Mouse (Mus musculus) cerebral cortex, adult 2 months (tissue): ENCODE data around the gene Tufm.

ENCODE experiments used
- WGBS: fragments of 180-500 bp; shearing (Covaris S2); methylation state at CpG from one replicate; pipeline ENCODE4 v1.1.7; 2018; 5-methylcytosine and 5-hydroxymethylcytosine counted together

The Tufm gene

DNA sequence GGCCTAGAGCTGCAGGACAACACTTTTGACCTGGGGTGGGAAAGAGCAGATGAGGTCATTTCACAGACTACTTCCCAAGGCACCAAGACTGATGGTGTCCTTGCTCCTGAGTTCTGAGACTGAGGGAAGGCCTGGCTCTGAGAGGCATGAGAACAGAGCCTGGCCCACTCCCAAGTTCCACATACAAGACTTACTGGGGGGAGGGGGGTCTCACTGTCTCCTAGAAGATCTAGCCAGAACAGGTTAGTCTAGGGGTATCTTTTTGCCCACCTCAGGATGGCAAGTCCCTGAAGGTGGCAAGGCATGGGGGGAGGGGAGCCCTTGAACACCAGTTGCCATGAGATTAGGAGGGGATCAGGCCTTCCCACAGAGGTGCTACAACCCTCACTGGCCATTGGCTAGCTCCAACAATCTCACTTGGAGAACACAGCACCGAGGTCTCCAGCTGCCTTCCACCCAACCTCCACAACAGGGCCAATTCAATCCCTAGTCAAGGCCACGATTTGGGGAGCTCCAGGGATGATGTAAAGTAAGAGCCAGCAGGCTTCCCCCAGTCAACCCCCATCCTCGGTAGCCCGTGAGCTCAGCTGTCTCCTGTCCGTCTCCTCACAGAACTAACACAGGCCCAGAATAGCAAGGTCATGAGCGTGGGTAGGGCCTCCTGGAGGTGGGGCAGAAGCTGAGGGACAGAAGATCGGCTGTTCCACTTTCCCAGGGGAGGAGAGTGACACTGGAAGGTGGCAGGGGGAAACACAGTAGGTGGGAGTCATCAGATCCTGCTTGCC, 21.7 kb upstream of the Tufm start:
- 47% methylated on average over 7 of the region's 7 CpGs for WGBS

GRCm38 (mm10) chr7:126466116-126466515, 21.0 kb upstream of the Tufm start:
- WGBS: 70% methylated on average over 9 of the region's 9 CpGs

DNA sequence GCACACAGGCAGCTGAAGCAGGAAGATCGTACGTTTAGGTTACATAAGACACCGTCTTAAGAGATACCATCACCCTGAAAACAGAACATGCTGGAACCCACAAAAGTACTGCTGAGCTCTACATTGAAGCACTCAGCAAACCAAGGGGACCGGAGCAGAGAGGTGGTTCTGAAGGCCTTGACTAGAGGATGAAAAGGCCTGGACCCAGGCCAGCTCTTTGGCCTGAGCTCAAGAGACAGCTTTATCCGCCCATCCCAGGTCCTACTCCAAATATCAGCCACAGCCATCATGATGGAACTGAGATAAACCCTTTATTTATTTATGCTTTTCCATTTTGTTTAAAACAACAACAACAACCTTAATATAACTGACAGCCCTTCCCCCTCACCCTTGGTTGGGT, 20.5 kb upstream of the Tufm start:
- 74% methylated on average over 5 of the region's 5 CpGs for WGBS

- 63% methylated on average over 5 of the region's 5 CpGs for WGBS
Observed at GRCm38 (mm10) chr7:126467271-126467670, 19.9 kb upstream of the Tufm start.

DNA sequence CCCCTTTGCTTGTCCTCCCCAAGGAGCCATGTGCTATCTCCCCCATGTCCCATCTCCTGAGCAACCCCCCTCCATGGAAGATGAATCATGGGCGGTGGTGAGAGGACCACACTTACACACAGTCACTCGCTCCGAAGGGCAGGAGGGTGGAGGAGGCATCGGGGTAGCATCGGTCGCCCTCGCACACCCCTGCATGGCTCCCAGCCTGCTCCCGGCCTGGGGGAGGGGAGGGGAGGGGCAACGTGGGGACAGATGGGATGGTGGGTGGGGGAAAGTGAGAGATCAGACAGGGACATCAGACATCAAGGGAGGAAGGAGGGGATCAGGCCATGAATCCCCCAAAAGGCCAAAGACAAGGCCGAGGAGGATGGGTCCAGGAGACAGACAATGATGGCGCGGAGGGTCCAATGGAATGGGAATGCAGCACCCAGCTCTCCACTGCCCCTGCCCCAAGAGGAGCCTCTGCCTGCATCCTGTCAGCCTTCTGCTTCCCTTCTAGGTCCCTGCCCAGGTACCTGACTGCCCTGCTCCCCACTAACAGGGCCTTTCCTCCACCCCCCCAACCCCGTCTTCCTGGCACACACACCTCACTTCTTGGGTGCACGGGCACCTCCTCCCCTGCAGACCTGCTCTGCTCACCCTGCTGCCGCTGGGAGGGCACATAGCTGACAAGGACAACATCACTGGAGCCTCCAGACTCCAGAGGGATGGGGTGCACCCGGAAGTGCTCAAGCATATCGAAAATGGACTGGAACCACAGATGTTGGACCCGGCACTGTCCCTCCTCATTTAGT, 19.1 kb upstream of the Tufm start:
- 86% methylated on average over 18 of the region's 18 CpGs for WGBS

GRCm38 (mm10) chr7:126470077-126470476, 17.1 kb upstream of the Tufm start:
- 84% methylated on average over 6 of the region's 6 CpGs for WGBS

DNA sequence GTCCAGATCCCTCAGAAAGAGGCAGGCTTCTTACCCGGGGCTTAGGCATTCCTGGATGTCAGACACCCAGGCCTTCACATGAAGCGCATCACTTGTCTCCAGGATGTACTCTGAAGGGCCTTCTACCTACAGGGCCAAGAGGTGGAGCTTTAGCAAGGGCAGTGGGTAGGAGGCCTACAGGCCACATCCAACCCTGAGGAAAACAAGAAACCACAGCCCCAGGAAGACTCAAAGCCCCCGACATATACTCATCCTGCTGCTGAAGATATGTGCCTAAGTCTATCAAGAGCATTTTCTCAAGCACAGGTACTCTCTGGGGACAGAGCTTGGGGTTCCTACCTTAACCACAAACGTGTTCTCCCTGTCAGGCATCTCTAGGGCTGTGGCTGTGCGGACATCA, 15.8 kb upstream of the Tufm start:
- 92% methylated on average over 5 of the region's 5 CpGs for WGBS

- WGBS: 81% methylated on average over 4 of the region's 4 CpGs
Observed at GRCm38 (mm10) chr7:126471853-126472252, 15.3 kb upstream of the Tufm start.

GRCm38 (mm10) chr7:126472306-126472705, 14.9 kb upstream of the Tufm start:
- WGBS: 77% methylated on average over 13 of the region's 13 CpGs

- 85% methylated on average over 16 of the region's 16 CpGs for WGBS
Observed at GRCm38 (mm10) chr7:126472713-126473112, 14.4 kb upstream of the Tufm start.

GRCm38 (mm10) chr7:126473470-126474086, 13.6 kb upstream of the Tufm start:
- WGBS: 73% methylated on average over 9 of the region's 9 CpGs

- under 1% methylated on average over 27 of the region's 27 CpGs for WGBS
Observed at GRCm38 (mm10) chr7:126474486-126474955, 12.6 kb upstream of the Tufm start.

- whole genome bisulfite sequencing: under 1% methylated on average over 53 of the region's 53 CpGs
Observed at GRCm38 (mm10) chr7:126474993-126475581, 12.1 kb upstream of the Tufm start, which contains the start of gene Sh2b1. Gene Sh2b1, minus strand, starts transcription at chr7:126475424.

DNA sequence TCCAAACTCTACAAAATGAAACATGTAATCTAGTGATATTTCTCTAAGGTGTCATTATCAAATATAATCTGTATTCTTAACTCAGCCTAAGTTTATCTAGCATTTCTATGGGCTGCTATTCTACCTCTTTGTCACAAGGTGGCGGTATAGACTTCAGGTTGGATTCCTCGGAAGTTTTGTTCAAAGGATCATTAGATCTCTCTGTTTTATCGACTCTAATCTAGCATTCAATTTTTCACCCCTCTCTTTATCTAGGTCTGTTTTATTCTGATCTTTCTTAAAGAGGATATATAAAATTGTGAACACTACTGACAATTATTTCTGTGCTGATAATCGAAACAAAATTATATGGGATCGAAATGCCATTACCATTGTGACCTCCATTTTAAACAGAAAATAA, 5.5 kb upstream of the Tufm start:
- 23% methylated on average over 5 of the region's 5 CpGs for WGBS

GRCm38 (mm10) chr7:126482392-126482871, 4.7 kb upstream of the Tufm start:
- under 1% methylated on average over 23 of the region's 23 CpGs for WGBS

DNA sequence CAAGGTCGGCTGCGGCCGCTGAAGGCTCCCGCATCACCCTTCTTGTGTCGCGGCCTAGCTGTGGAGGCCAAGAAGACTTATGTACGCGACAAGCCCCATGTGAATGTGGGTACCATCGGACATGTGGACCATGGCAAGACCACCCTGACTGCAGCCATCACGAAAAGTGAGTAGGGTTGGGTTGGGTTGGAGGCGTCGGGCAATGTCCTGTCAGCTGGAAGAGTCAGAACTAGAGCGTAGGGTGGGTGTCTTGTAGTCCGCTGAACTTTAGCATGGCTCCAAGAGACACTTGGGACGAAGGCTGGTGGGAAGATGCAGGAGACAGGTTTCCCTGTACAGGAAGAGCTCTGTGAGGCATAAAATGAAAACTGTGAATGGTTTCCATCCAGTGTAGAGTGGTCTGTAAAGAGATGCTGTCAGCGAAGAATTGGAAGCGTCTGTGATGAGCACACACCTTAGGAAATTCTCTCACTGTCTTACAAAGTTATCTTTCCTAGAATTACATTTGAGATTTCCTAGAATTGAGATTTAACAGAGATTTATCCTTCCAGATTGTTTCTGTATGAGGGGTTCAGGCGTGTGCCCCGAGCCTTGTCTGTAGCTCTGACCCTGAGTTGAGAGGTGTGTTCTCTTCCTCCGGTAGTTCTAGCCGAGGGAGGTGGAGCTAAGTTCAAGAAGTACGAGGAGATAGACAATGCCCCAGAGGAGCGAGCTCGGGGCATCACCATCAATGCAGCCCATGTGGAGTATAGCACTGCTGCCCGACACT, 640 bp downstream of the Tufm start:
- WGBS: 13% methylated on average over 25 of the region's 25 CpGs

- 61% methylated on average over 1 of the region's 1 CpGs for WGBS
Observed at GRCm38 (mm10) chr7:126491005-126491404, 3.8 kb downstream of the Tufm start.

DNA sequence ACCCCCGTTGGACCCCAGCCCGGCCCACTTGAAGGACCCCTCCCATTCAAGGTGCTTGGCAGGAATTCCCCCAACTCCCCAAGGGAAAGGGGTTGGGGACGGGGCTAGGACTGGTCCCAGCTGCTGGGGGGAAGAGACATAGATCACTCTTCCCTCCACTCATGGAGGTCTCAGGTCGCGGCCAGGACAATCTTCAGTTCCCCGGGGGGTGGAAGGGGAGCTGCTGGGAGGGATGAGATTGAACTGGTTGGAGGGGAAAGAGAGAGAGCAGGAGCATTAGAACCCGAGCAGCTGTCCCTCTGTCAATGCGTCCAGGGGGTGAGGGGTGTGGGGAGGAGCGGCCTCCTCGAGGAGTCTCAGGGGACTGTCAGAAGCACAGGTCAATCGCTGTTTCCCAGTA, 4.8 kb downstream of the Tufm start:
- WGBS: 57% methylated on average over 11 of the region's 11 CpGs

DNA sequence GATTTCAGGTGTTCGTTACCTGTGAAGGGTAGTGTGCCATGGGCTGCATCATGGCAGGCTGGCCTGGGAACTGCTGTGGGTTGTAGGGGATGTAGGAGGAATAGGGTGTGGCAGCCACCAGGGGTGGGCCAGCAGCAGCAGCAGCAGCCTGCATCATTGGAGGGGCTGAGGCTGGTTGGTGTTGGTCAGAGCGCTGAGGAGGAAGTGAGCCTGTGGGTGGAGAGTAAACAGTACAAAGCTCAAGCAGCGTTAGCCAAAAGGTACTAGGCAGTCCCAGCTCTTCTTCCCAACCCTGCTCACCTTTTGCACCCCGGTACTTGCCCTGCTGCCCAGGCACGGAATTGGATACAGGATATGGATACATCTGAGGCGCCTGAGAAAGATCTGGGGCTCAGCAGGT, 7.0 kb downstream of the Tufm start:
- WGBS: 82% methylated on average over 6 of the region's 6 CpGs

DNA sequence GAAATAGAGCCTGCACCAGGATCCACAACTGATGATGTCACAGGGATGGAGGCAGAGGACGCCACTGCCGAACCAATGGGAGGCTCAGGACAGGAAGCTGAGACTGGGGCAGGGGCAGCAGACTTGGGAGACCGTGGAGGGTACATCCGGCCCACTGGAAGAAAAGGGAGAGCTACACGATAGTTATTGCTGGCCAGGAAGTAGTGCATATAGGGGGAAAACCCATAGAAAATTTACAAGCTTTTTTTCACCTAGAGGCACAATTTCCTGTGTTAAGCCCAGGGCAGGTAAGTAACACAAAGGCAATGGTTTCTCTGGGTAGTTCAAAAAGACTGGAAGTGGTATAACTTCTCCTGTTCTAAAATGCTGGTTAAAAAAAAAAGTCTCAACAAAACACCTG, 9.3 kb downstream of the Tufm start:
- 86% methylated on average over 5 of the region's 5 CpGs for WGBS

DNA sequence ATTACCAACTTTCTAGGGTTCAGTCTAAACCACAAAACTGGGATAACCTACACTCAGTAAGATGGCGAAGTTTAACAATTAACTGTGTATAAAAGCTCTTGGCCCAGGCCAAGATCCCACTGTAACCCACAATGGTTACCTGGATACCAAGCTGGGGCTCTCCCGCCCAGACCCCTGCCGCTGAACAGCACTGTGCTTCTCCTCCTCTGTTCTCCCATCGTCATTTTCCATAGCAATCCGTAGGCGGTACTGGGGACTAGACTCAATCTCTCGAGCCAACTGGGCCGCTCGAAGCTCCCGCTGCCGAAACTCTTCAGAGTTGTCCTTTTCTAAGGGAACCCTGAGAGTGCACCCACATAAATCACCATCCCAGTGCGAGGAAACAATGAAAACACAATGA, 10.8 kb downstream of the Tufm start:
- 75% methylated on average over 12 of the region's 12 CpGs for WGBS
